Mouse (Mus musculus): ENCODE measurements around the gene Alpk3. TPM values are rescaled to one million over a fixed set of nuclear protein-coding genes. Genes with fewer than 3 reads are reported as not detected.

Gene Alpk3
- total and polyA plus RNA-seq, 2 experiments from 2014 or later = 0.16 TPM

DNA sequence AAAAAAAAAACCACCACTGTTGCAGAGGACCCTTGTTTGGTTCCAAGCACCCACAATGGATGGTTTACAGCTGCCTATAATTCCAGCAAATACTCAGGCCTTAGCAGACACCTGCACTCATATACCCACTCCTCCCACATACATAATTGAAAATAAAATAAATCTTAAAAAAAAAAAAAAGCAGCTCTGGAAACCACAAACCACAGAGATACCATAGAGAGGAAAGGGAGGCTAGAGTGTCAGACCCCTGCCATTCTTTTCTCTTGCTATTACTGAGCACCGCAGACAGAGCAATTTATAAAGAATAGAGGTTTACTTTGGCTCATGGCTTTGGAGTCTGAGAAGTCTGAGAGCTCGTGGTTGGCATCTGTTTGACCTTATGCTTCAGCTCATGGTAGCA lies 65.4 kb downstream of the Alpk3 start:
- no peaks in the 10 kb centered on the region for H3K36me3 ChIP-seq (ENCODE audit: insufficient read depth, low read length)
- DNase-seq (ENCODE audit: low spot score) (no peak), ATAC-seq (no peak)
- H3K9ac ChIP-seq (replicated peaks; ENCODE audit: low read length) = no peak overlapping the region
- no peaks in the 10 kb centered on the region for H3K27me3 ChIP-seq (ENCODE audit: insufficient read depth, low read length)
- H3K27ac ChIP-seq = no peak overlapping the region
- H3K4me3 ChIP-seq (ENCODE audit: low read length) = no peak overlapping the region
- H3K4me2 ChIP-seq (ENCODE audit: low read depth, low read length) = no peak overlapping the region
- 56% methylated on average over 2 of the region's 2 CpGs for WGBS
- 0 out of 2 replicates have a peak, but pooled peaks cover 4% of the 10 kb centered on the region for H3K4me1 ChIP-seq (ENCODE audit: insufficient read depth, low read length)
- H3K9me3 ChIP-seq (ENCODE audit: low read length) = no peaks in the 10 kb centered on the region
- TF ChIP-seq CTCF (IDR thresholded peaks at IDR 0.05; ENCODE audit: low read depth) = no peak

DNA sequence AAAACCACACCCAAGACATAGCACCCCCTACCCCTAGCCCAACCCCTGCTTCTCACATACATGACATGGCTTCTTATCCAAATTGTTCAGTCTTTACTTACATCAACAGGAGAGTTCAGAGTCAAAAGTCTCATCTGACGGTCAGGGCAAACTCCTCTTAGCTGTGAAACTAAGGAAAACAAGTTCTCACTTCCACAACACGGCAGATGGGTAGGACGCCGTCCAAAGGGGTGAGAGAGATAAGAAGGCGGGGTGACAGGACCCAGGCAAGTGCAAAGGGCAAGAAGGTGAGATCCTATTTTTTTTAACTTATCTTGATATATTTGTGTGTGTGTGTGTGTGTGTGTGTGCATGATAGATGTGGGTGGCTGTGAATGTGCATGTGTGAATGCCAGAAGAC lies 66.2 kb downstream of the Alpk3 start:
- no peak for TF ChIP-seq CTCF (IDR thresholded peaks at IDR 0.05; ENCODE audit: low read depth)
- H3K36me3 ChIP-seq (ENCODE audit: insufficient read depth, low read length) = no peaks in the 10 kb centered on the region
- 91% methylated on average over 5 of the region's 5 CpGs for WGBS
- H3K27ac ChIP-seq = no peak overlapping the region
- no peaks in the 10 kb centered on the region for H3K27me3 ChIP-seq (ENCODE audit: insufficient read depth, low read length)
- H3K9ac ChIP-seq (replicated peaks; ENCODE audit: low read length) = no peak overlapping the region
- no peak overlapping the region for H3K4me3 ChIP-seq (ENCODE audit: low read length)
- DNase-seq (ENCODE audit: low spot score) = no peak
- H3K4me2 ChIP-seq (ENCODE audit: low read depth, low read length) = no peak overlapping the region
- no peaks in the 10 kb centered on the region for H3K9me3 ChIP-seq (ENCODE audit: low read length)
- no peak for ATAC-seq
- H3K4me1 ChIP-seq (ENCODE audit: insufficient read depth, low read length) = 0 out of 2 replicates have a peak, but pooled peaks cover 4% of the 10 kb centered on the region

DNA sequence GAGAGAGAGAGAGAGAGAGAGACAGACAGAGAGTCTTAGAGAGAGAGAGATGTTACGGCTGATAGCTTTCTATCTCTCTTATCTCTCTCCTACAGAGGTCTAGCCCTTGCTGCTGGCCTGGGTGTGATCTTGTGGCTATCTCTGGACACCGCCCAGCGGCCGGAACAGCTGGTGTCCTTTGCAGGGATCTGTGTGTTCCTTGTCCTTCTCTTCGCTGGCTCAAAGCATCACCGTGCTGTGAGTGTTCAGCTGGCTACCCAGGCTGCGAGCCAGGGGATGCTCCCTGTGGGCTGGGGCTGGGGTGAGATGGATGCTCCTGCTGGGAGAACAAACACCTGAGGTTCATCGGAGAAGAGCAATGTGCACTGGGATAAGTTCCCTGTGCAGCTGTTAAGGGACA lies 67.4 kb downstream of the Alpk3 start:
- no peaks in the 10 kb centered on the region for H3K9me3 ChIP-seq (ENCODE audit: low read length)
- TF ChIP-seq CTCF (IDR thresholded peaks at IDR 0.05; ENCODE audit: low read depth) = no peak
- H3K9ac ChIP-seq (replicated peaks; ENCODE audit: low read length) = no peak overlapping the region
- no peaks in the 10 kb centered on the region for H3K36me3 ChIP-seq (ENCODE audit: insufficient read depth, low read length)
- DNase-seq (ENCODE audit: low spot score) = no peak
- WGBS = 64% methylated on average over 8 of the region's 8 CpGs
- no peak for ATAC-seq
- H3K27me3 ChIP-seq (ENCODE audit: insufficient read depth, low read length) = no peaks in the 10 kb centered on the region
- H3K4me3 ChIP-seq (ENCODE audit: low read length) = no peak overlapping the region
- no peak overlapping the region for H3K27ac ChIP-seq
- H3K4me2 ChIP-seq (ENCODE audit: low read depth, low read length) = no peak overlapping the region
- H3K4me1 ChIP-seq (ENCODE audit: insufficient read depth, low read length) = 0 out of 2 replicates have a peak, but pooled peaks cover 4% of the 10 kb centered on the region

DNA sequence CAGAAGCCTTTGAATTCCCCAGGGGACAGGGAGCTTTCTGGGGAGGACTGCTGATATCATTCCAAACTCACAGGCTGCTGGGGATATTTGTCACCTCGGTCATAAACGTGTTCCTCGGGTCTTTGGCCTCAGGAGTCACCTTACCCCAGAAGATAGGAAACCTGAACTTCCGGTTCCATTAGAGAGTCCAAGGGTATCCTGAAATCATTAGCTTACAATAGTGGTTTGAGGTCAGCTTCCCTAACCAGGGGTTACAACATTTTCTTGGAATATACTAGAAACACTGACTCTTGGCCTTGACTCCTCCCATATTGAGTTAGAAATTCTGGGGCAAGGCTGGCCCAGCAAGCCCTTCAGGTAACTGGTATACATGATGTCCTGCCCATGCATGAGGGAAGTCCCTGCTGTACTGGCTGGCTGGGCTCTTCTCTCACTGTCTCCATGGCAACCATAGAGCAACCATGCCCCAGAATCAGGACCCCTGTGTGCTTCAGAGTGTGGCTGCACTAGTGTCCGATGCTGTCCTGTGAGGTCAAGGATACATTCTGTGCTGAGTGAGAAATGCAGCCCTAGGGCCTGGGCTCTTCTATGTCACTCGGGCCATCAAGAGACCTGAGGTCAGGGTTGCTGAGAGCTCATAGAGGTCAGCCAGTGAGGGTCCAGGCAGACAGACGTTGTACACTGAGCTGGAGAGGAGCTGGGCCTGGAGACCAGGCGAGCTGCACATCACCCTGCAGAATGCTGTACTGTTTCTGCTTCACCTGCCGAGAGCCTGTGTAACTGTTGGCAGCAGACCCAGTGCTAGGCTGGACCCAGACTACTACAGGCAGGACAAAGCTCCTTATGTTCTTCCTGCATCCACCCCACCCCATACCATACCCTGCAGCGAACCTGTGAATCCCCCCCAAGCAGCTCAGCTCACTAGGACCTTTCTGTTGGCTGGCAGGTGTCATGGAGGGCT lies 68.1 kb downstream of the Alpk3 start:
- peak; percentile 82 for ATAC-seq
- Histone ChIP-seq H3K4me2 (ENCODE audit: low read depth, low read length) (no peak overlapping the region), H3K9me3 (ENCODE audit: low read length) (no peaks in the 10 kb centered on the region), H3K9ac (replicated peaks; ENCODE audit: low read length) (no peak overlapping the region), H3K27me3 (ENCODE audit: insufficient read depth, low read length) (no peaks in the 10 kb centered on the region), H3K36me3 (ENCODE audit: insufficient read depth, low read length) (no peaks in the 10 kb centered on the region), H3K27ac (peak overlapping the region; percentile 27; the same call in 1 of the 2 replicates), H3K4me3 (ENCODE audit: low read length) (no peak overlapping the region), H3K4me1 (ENCODE audit: insufficient read depth, low read length) (0 out of 2 replicates have a peak, but pooled peaks cover 4% of the 10 kb centered on the region)
- TF ChIP-seq CTCF (IDR thresholded peaks at IDR 0.05; ENCODE audit: low read depth) = no peak
- DNase-seq (ENCODE audit: low spot score) = peak; percentile 56
- WGBS = 50% methylated on average over 10 of the region's 10 CpGs

DNA sequence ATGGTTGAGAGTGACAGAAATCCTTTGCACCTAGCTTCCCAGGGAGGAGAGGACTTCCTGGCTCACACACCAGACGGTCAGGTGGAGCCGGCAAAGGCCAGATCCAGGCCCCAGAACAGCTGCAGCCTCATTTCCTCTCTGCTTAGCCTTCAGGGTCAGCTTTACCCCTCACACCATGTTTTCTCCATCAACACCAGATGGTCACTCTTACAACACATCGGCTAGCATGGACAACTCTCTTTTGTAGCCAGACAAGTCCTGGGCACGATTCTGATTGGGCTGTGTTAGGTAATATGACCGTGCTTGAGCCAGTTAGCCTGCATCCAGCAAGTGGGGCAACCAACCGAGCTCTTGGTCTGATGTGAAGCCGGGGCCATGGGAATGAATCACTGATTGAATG lies 74.5 kb downstream of the Alpk3 start:
- no peaks in the 10 kb centered on the region for H3K36me3 ChIP-seq (ENCODE audit: insufficient read depth, low read length)
- WGBS = 75% methylated on average over 7 of the region's 7 CpGs

DNA sequence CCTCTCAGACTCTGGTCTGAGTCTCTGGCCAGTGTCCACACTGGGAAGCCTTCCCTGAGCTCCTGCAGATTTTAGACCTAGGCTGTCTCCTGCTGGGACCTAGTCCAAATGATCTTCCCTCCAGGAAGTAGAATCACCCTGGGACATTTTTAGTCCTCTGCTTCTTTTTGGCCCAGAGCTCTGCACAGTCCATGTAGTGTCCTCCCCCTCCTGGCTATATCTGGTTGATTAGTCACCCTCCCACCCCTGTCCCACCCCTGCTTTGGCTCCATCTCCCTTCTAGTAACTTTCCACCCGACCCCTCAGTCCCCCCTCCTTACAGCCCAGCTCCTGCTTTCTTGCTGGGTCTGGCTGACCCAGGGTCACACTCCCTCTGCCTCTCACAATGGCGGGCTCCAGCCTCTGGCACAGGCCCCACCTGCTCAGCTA lies 75.5 kb downstream of the Alpk3 start:
- no peak for TF ChIP-seq CTCF (IDR thresholded peaks at IDR 0.05; ENCODE audit: low read depth)

More for the DNA sequence above, 74.5 kb downstream of the Alpk3 start:
- DNase-seq (ENCODE audit: low spot score) (no peak), ATAC-seq (no peak)
- Histone ChIP-seq H3K27ac (no peak overlapping the region), H3K4me3 (ENCODE audit: low read length) (no peak overlapping the region), H3K4me2 (ENCODE audit: low read depth, low read length) (no peak overlapping the region), H3K9me3 (ENCODE audit: low read length) (no peaks in the 10 kb centered on the region), H3K27me3 (ENCODE audit: insufficient read depth, low read length) (no peaks in the 10 kb centered on the region), H3K9ac (replicated peaks; ENCODE audit: low read length) (no peak overlapping the region), H3K4me1 (ENCODE audit: insufficient read depth, low read length) (0 out of 2 replicates have a peak, but pooled peaks cover 8% of the 10 kb centered on the region)
- no peak for TF ChIP-seq CTCF (IDR thresholded peaks at IDR 0.05; ENCODE audit: low read depth)

More for the DNA sequence above, 75.5 kb downstream of the Alpk3 start:
- H3K9me3 ChIP-seq (ENCODE audit: low read length) = no peaks in the 10 kb centered on the region
- no peak overlapping the region for H3K9ac ChIP-seq (replicated peaks; ENCODE audit: low read length)
- H3K4me2 ChIP-seq (ENCODE audit: low read depth, low read length) = no peak overlapping the region
- no peak overlapping the region for H3K4me3 ChIP-seq (ENCODE audit: low read length)
- H3K27me3 ChIP-seq (ENCODE audit: insufficient read depth, low read length) = no peaks in the 10 kb centered on the region
- ATAC-seq (peak; percentile 18; the same call in 1 of the 2 replicates), DNase-seq (ENCODE audit: low spot score) (peak; percentile 33)
- WGBS = 17% methylated on average over 2 of the region's 2 CpGs
- no peak overlapping the region for H3K27ac ChIP-seq
- no peaks in the 10 kb centered on the region for H3K36me3 ChIP-seq (ENCODE audit: insufficient read depth, low read length)
- H3K4me1 ChIP-seq (ENCODE audit: insufficient read depth, low read length) = 0 out of 2 replicates have a peak, but pooled peaks cover 8% of the 10 kb centered on the region
